Mouse (Mus musculus): ENCODE measurements around the gene Khdc3. TPM values are rescaled to one million over a fixed set of nuclear protein-coding genes. Genes with fewer than 3 reads are reported as not detected.

Gene Khdc3
- polyA plus RNA-seq, 1 experiment from 2014 or later: 0.12 TPM

GRCm38 (mm10) chr9:73082291-73083000, 19.2 kb upstream of the Khdc3 start:
- Histone ChIP-seq H3K9me3 (no peaks in the 10 kb centered on the region), H3K4me2 (no peak overlapping the region), H3K4me3 (no peak overlapping the region), H3K27ac (replicated peaks) (no peak overlapping the region), H3K36me3 (no peaks in the 10 kb centered on the region), H3K27me3 (no peaks in the 10 kb centered on the region), H3K4me1 (replicated peaks) (no peaks in the 10 kb centered on the region), H3K9ac (no peak overlapping the region)
- no peak for ATAC-seq (ENCODE audit: low FRiP score, low read depth)
- WGBS: 73% methylated on average over 8 of the region's 8 CpGs

- H3K27ac ChIP-seq (replicated peaks): no peak overlapping the region
- no peaks in the 10 kb centered on the region for H3K27me3 ChIP-seq
- WGBS: 74% methylated on average over 6 of the region's 6 CpGs
- H3K4me1 ChIP-seq (replicated peaks): no peaks in the 10 kb centered on the region
- no peaks in the 10 kb centered on the region for H3K9me3 ChIP-seq
- ATAC-seq (ENCODE audit: low FRiP score, low read depth): no peak
- no peaks in the 10 kb centered on the region for H3K36me3 ChIP-seq
- no peak overlapping the region for H3K9ac ChIP-seq
- H3K4me2 ChIP-seq: no peak overlapping the region
- H3K4me3 ChIP-seq: no peak overlapping the region
Measured at GRCm38 (mm10) chr9:73083956-73084355, 17.7 kb upstream of the Khdc3 start.

GRCm38 (mm10) chr9:73085845-73086244, 15.8 kb upstream of the Khdc3 start:
- no peaks in the 10 kb centered on the region for H3K4me1 ChIP-seq (replicated peaks)
- no peaks in the 10 kb centered on the region for H3K27me3 ChIP-seq
- no peak overlapping the region for H3K27ac ChIP-seq (replicated peaks)
- H3K4me3 ChIP-seq: no peak overlapping the region
- WGBS: 88% methylated on average over 6 of the region's 6 CpGs
- H3K9ac ChIP-seq: no peak overlapping the region
- ATAC-seq (ENCODE audit: low FRiP score, low read depth): no peak
- H3K36me3 ChIP-seq: no peaks in the 10 kb centered on the region
- H3K9me3 ChIP-seq: no peaks in the 10 kb centered on the region
- H3K4me2 ChIP-seq: no peak overlapping the region

DNA sequence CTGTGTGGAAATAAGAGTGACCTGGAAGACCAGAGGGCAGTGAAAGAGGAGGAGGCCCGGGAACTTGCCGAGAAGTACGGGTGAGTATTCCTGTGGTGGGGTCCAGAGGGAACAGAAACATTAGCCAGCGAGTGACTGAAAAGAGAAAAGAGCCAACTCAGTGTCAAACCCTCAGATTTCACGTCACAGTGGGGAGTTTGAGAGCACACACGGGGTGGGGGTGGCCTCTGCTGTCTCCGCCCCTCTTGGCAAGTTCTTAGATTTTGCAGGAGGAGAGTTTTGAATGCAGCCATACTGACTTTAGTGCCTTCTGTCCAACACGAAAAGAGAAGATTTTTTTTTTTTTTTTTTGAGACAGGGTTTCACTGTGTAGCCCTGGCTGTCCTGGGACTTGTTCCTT, 14.5 kb upstream of the Khdc3 start:
- Histone ChIP-seq H3K4me2 (no peak overlapping the region), H3K27me3 (no peaks in the 10 kb centered on the region), H3K4me1 (replicated peaks) (no peaks in the 10 kb centered on the region), H3K27ac (replicated peaks) (no peak overlapping the region), H3K9ac (no peak overlapping the region), H3K4me3 (no peak overlapping the region), H3K9me3 (no peaks in the 10 kb centered on the region), H3K36me3 (no peaks in the 10 kb centered on the region)
- no peak for ATAC-seq (ENCODE audit: low FRiP score, low read depth)
- WGBS: 54% methylated on average over 8 of the region's 8 CpGs

GRCm38 (mm10) chr9:73087581-73087980, 14.1 kb upstream of the Khdc3 start:
- H3K27me3 ChIP-seq: peaks cover under 1% of the 10 kb centered on the region; the same call in 1 of the 2 replicates
- 84% methylated on average over 5 of the region's 5 CpGs for WGBS
- no peaks in the 10 kb centered on the region for H3K4me1 ChIP-seq (replicated peaks)
- no peak for ATAC-seq (ENCODE audit: low FRiP score, low read depth)
- no peaks in the 10 kb centered on the region for H3K36me3 ChIP-seq
- H3K4me3 ChIP-seq: no peak overlapping the region
- no peak overlapping the region for H3K4me2 ChIP-seq
- H3K9me3 ChIP-seq: no peaks in the 10 kb centered on the region
- H3K9ac ChIP-seq: no peak overlapping the region
- no peak overlapping the region for H3K27ac ChIP-seq (replicated peaks)

GRCm38 (mm10) chr9:73089222-73089920, 12.3 kb upstream of the Khdc3 start:
- Histone ChIP-seq H3K36me3 (no peaks in the 10 kb centered on the region), H3K4me3 (no peak overlapping the region), H3K9me3 (no peaks in the 10 kb centered on the region), H3K4me1 (replicated peaks) (no peaks in the 10 kb centered on the region), H3K9ac (no peak overlapping the region), H3K4me2 (no peak overlapping the region), H3K27ac (replicated peaks) (no peak overlapping the region), H3K27me3 (peaks cover 7% of the 10 kb centered on the region; the same call in 1 of the 2 replicates)
- no peak for ATAC-seq (ENCODE audit: low FRiP score, low read depth)
- 79% methylated on average over 16 of the region's 16 CpGs for WGBS

DNA sequence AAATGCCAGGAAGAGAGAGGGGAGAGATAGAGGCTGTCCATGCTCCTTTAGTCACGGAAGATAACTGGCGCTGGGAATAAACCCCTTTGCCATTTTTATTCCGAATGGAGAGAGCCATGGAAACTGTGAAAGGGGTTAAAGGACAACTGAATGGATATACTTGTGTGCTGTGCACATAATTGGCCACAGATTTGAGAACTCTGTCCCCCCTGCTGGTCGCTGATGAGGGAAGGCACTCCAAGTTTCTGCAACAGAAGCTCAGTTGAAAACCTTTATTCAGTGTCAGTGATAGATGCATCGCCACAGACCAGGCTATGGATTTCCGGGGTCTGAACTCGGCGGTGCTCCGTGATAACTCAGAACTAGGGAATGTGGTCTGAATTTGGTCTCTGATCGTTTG, 11.5 kb upstream of the Khdc3 start:
- Histone ChIP-seq H3K9ac (no peak overlapping the region), H3K36me3 (no peaks in the 10 kb centered on the region), H3K4me3 (no peak overlapping the region), H3K4me2 (no peak overlapping the region), H3K27ac (replicated peaks) (no peak overlapping the region), H3K4me1 (replicated peaks) (peaks cover 7% of the 10 kb centered on the region; the same call in 1 of the 2 replicates), H3K9me3 (no peaks in the 10 kb centered on the region), H3K27me3 (peaks cover 7% of the 10 kb centered on the region; the same call in 1 of the 2 replicates)
- ATAC-seq (ENCODE audit: low FRiP score, low read depth): no peak
- WGBS: 74% methylated on average over 10 of the region's 10 CpGs

DNA sequence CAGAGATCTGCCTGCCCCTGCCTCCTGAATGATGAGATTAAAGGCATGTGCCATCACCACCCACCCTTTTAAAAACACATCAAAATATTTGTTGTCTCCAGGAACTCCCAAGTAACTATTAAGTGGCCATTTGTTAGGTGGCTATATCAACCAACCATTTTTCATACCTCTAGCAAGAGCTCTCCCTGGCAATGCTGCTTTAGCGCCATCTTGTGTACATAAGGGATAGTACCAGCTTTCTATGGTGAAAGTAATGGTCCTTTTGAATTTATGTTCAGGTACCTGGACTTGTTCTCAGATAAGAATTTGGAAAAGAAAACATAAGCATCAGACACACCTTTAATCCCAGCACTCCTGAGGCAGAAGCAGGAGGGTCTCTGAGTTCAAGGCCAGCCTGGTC, 9.9 kb upstream of the Khdc3 start:
- Histone ChIP-seq H3K4me1 (replicated peaks) (peaks cover 7% of the 10 kb centered on the region; the same call in 1 of the 2 replicates), H3K9ac (no peak overlapping the region), H3K27ac (replicated peaks) (no peak overlapping the region), H3K4me3 (no peak overlapping the region), H3K4me2 (no peak overlapping the region), H3K36me3 (no peaks in the 10 kb centered on the region), H3K27me3 (peaks cover 7% of the 10 kb centered on the region; the same call in 1 of the 2 replicates), H3K9me3 (no peaks in the 10 kb centered on the region)
- 0% methylated on average over 1 of the region's 1 CpGs for WGBS
- ATAC-seq (ENCODE audit: low FRiP score, low read depth): no peak

DNA sequence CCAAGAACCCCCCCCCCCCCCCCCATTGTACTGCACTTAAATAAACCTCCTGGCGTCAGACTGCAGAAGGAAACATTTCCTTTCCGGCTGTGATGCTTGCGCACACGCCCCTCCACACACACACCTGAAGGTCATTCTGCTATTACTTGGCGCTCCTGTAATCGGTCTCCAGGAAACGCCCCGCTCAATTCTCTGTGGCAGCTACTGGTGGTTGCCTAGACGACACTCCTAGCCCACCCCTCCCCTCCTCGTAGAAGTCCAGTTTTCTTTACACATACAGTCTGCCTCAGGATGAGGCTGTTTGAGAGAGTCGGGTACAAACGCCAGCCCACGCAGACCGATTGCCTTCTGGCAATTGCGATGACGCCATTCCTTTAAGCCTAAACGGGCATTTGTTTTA, 7.1 kb upstream of the Khdc3 start:
- peak; percentile 82 for ATAC-seq (ENCODE audit: low FRiP score, low read depth)
- no peak overlapping the region for H3K27ac ChIP-seq (replicated peaks)
- peak overlapping the region; percentile 36 for H3K4me2 ChIP-seq
- H3K4me1 ChIP-seq (replicated peaks): peaks cover 7% of the 10 kb centered on the region; the same call in 1 of the 2 replicates
- peaks cover 7% of the 10 kb centered on the region; the same call in 1 of the 2 replicates for H3K27me3 ChIP-seq
- H3K4me3 ChIP-seq: no peak overlapping the region
- H3K9ac ChIP-seq: no peak overlapping the region
- H3K9me3 ChIP-seq: no peaks in the 10 kb centered on the region
- WGBS: 32% methylated on average over 17 of the region's 17 CpGs
- no peaks in the 10 kb centered on the region for H3K36me3 ChIP-seq

- Histone ChIP-seq H3K4me2 (no peak overlapping the region), H3K4me1 (replicated peaks) (peaks cover 7% of the 10 kb centered on the region; the same call in 1 of the 2 replicates), H3K4me3 (no peak overlapping the region), H3K9me3 (no peaks in the 10 kb centered on the region), H3K27me3 (peaks cover 16% of the 10 kb centered on the region), H3K9ac (no peak overlapping the region), H3K27ac (replicated peaks) (no peak overlapping the region), H3K36me3 (no peaks in the 10 kb centered on the region)
- 77% methylated on average over 2 of the region's 2 CpGs for WGBS
- ATAC-seq (ENCODE audit: low FRiP score, low read depth): no peak
Measured at GRCm38 (mm10) chr9:73097898-73098297, 3.7 kb upstream of the Khdc3 start.

- Histone ChIP-seq H3K4me1 (replicated peaks) (peaks cover 9% of the 10 kb centered on the region; the same call in 1 of the 2 replicates), H3K9ac (peak within 1 kb of the TSS; percentile 39), H3K4me2 (peak within 1 kb of the TSS; percentile 70), H3K27ac (replicated peaks) (no peak within 1 kb of the TSS), H3K9me3 (no peaks in the 10 kb centered on the region), H3K27me3 (peaks cover 47% of the 10 kb centered on the region), H3K4me3 (peak within 1 kb of the TSS; percentile 39), H3K36me3 (no peaks in the 10 kb centered on the region)
- 90% methylated on average over 4 of the region's 4 CpGs for WGBS
- no peak for ATAC-seq (ENCODE audit: low FRiP score, low read depth)
Measured at GRCm38 (mm10) chr9:73102181-73102580, 545 bp downstream of the Khdc3 start, which contains the start of gene Gm20509. Gene Gm20509 (plus strand): TSS chr9:73102470.

DNA sequence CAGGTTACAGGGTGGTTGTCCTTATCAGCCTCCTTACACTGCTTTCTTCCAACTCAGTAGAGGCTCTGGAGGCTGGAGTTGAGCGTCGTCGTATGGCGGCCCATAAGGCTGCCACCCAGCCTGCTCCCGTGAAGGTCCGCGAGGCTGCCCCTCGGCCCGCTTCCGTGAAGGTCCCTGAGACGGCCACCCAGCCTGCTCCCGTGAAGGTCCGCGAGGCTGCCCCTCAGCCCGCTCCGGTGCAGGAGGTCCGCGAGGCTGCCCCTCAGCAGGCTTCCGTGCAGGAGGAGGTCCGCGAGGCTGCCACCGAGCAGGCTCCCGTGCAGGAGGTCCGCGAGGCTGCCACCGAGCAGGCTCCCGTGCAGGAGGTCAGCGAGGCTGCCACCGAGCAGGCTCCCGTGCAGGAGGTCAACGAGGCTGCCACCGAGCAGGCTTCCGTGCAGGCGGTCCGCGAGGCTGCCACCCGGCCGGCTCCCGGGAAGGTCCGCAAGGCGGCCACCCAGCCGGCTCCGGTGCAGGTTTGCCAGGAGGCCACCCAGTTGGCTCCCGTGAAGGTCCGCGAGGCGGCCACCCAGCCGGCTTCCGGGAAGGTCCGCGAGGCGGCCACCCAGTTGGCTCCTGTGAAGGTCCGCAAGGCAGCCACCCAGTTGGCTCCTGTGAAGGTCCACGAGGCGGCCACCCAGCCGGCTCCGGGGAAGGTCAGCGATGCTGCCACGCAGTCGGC, 1.7 kb downstream of the Khdc3 start:
- no peaks in the 10 kb centered on the region for H3K36me3 ChIP-seq
- 7% methylated on average over 60 of the region's 60 CpGs for WGBS
- H3K9me3 ChIP-seq: no peaks in the 10 kb centered on the region

More for the DNA sequence above, 1.7 kb downstream of the Khdc3 start:
- peak overlapping the region; percentile 70 for H3K4me2 ChIP-seq
- H3K9ac ChIP-seq: peak overlapping the region; percentile 39
- peaks cover 47% of the 10 kb centered on the region for H3K27me3 ChIP-seq
- peak overlapping the region; percentile 39 for H3K4me3 ChIP-seq
- H3K4me1 ChIP-seq (replicated peaks): peaks cover 9% of the 10 kb centered on the region; the same call in 1 of the 2 replicates
- ATAC-seq (ENCODE audit: low FRiP score, low read depth): 0 out of 2 replicates have a peak, but pooled peaks have one; percentile 45
- no peak overlapping the region for H3K27ac ChIP-seq (replicated peaks)

Data from hindbrain, embryonic 15.5 days (tissue).